Mouse (Mus musculus) kidney, adult 2 months (tissue): Measurements from ENCODE around the gene Bax. TPM values are rescaled to one million over a fixed set of nuclear protein-coding genes. Genes with fewer than 3 reads are reported as not detected.

ENCODE experiments used
- DNase-seq: peaks from one replicate; pipeline ENCODE4 v3.0.0; 2021
- H3K27ac ChIP-seq: fragments of 200-500 bp; 2 replicates; pipeline ENCODE4 v1.5.1; 2012; ENCODE audit warnings: low read depth, low read length, control low read depth, inconsistent platforms; ENCODE audit not compliant: insufficient read depth
- H3K27me3 ChIP-seq: fragments of 200-500 bp; replicated peaks from 2 replicates; pipeline ENCODE4 v1.6.1; 2012; ENCODE audit warnings: mild to moderate bottlenecking, moderate library complexity, low read length, inconsistent platforms; ENCODE audit not compliant: control insufficient read depth, insufficient read depth
- H3K36me3 ChIP-seq: fragments of 200-500 bp; 2 replicates; pipeline ENCODE4 v1.6.1; 2012; ENCODE audit warnings: mild to moderate bottlenecking, moderate library complexity, low read length, inconsistent platforms; ENCODE audit not compliant: control insufficient read depth, insufficient read depth
- H3K4me1 ChIP-seq: fragments of 200-500 bp; 2 replicates; pipeline ENCODE4 v1.6.1; 2011; ENCODE audit warnings: low read length; ENCODE audit not compliant: control insufficient read depth, insufficient read depth
- H3K4me3 ChIP-seq: fragments of 200-500 bp; 2 replicates; pipeline ENCODE4 v1.5.1; 2011; ENCODE audit warnings: mild to moderate bottlenecking, low read depth, low read length, control low read depth; ENCODE audit not compliant: insufficient read depth
- CTCF ChIP-seq: fragments of 200-500 bp; conservative IDR thresholded peaks from 2 replicates; pipeline ENCODE4 v1.5.1; 2011; ENCODE audit warnings: low read depth, mild to moderate bottlenecking, control low read depth, low read length, moderate library complexity, mixed read lengths; ENCODE audit not compliant: insufficient read depth, insufficient read length
- POLR2A ChIP-seq: fragments of 200-500 bp; IDR thresholded peaks from one replicate; pipeline ENCODE4 v1.6.1; 2011; ENCODE audit warnings: low read depth, low read length, control low read depth
- WGBS: fragments of 180-500 bp; shearing (Covaris S2); methylation state at CpG from one replicate; pipeline ENCODE4 v1.1.7; 2018; 5-methylcytosine and 5-hydroxymethylcytosine counted together
- polyA plus RNA-seq: library from polyadenylated mRNA; depleted of rRNA; stranded (reverse); fragments of >200 nt; gene quantifications from 2 replicates; pipeline ENCODE4 v1.2.3, GENCODE M21; 2012

Bax gene
- polyA plus RNA-seq, 1 experiment: 104 TPM

DNA sequence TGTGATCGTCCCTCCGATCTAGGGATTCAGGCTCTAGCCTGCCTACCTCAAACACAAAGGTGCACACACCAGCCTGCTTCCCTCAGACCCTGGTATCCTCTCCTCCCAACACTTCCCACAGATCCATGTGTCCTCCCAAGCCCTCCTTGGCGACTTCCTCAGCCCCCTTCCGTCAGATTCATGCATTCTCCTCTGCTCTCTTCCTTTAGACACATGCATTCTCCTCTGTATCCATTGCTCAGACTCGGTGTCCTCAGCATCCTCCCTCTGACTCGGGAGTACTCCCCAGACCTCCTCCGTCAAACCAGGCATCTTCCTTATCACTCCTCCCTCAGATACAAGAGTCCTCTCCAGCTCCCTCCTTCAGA, 32.9 kb downstream of the Bax start:
- no peak for DNase-seq
- peak overlapping the region; percentile 72 for H3K4me3 ChIP-seq
- TF ChIP-seq POLR2A: no peak
- no peak for TF ChIP-seq CTCF
- no peaks in the 10 kb centered on the region for H3K36me3 ChIP-seq
- no peak overlapping the region for H3K27ac ChIP-seq
- H3K27me3 ChIP-seq: no peaks in the 10 kb centered on the region
- WGBS: under 1% methylated on average over 7 of the region's 7 CpGs
- peaks cover 12% of the 10 kb centered on the region for H3K4me1 ChIP-seq

- no peaks in the 10 kb centered on the region for H3K36me3 ChIP-seq
- H3K4me1 ChIP-seq: no peaks in the 10 kb centered on the region
- H3K27ac ChIP-seq: no peak overlapping the region
- TF ChIP-seq POLR2A (no peak), CTCF (no peak)
- no peak overlapping the region for H3K4me3 ChIP-seq
- 82% methylated on average over 8 of the region's 8 CpGs for WGBS
- no peak for DNase-seq
- H3K27me3 ChIP-seq: no peaks in the 10 kb centered on the region
Measured at GRCm38 (mm10) chr7:45426556-45426955, 40.1 kb downstream of the Bax start.

GRCm38 (mm10) chr7:45421194-45421593, 45.5 kb downstream of the Bax start:
- no peaks in the 10 kb centered on the region; the same call in 1 of the 2 replicates for H3K36me3 ChIP-seq
- H3K4me3 ChIP-seq: no peak overlapping the region
- WGBS: 94% methylated on average over 14 of the region's 14 CpGs
- no peak overlapping the region for H3K27ac ChIP-seq
- H3K27me3 ChIP-seq: no peaks in the 10 kb centered on the region
- DNase-seq: no peak
- H3K4me1 ChIP-seq: no peaks in the 10 kb centered on the region
- no peak for TF ChIP-seq CTCF
- no peak for TF ChIP-seq POLR2A

DNA sequence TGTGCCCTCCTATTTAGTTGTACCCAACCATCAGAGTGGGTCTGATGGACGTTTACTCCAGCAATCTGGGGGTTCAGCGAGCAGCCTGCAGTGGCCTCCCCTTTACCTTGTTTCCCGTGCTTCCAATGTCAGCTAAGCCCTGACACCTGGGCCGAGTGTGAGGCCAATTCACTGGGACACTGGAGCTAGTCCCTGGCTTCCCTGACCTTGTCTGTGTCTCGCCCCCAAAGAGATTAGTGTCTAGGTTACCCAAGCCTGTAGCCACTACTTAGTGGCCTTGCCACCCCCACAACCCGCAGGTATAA, 46.1 kb downstream of the Bax start, which contains the start of gene Lhb:
TSS of gene Lhb (plus strand) at position 206 of the 305 bp plus-strand sequence.
- Histone ChIP-seq H3K4me3 (no peak within 1 kb of the TSS), H3K27ac (no peak within 1 kb of the TSS), H3K4me1 (no peaks in the 10 kb centered on the region), H3K27me3 (no peaks in the 10 kb centered on the region), H3K36me3 (no peaks in the 10 kb centered on the region; the same call in 1 of the 2 replicates)
- TF ChIP-seq POLR2A (no peak), CTCF (no peak)
- no peak for DNase-seq
- WGBS: 69% methylated on average over 6 of the region's 6 CpGs

GRCm38 (mm10) chr7:45419859-45420614, 46.7 kb downstream of the Bax start:
- H3K27ac ChIP-seq: no peak overlapping the region
- no peaks in the 10 kb centered on the region for H3K27me3 ChIP-seq
- no peaks in the 10 kb centered on the region; the same call in 1 of the 2 replicates for H3K36me3 ChIP-seq
- no peak for DNase-seq
- H3K4me1 ChIP-seq: no peaks in the 10 kb centered on the region
- 27% methylated on average over 27 of the region's 27 CpGs for WGBS
- no peak for TF ChIP-seq CTCF
- no peak for TF ChIP-seq POLR2A
- H3K4me3 ChIP-seq: no peak overlapping the region

DNA sequence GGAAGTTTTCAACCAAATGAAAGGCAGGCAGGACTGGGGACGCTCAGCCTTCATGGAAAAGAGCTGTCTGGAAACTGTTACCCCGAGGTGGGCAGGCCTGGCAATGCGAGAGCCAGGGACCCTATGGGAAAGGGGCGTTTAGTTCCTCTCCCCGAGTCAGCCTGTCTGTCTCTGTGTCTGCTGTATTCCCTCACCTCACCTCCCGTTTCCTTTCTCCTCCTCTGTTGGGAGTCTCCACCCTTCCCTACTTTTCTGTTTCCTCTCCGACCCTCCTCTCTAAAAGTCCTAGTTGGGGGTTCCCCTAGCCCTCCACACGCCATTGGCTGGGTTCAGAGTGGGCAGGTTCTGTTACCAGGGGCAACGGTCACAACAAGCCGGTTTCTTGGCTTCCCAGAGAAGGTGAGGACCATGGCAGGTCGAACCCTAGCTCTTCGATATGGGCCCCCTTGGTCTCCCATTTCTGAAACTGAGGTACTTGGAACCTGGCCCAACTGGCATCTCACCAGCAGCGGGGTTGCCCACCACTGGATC, 48.7 kb downstream of the Bax start:
- no peaks in the 10 kb centered on the region; the same call in 1 of the 2 replicates for H3K36me3 ChIP-seq
- no peak for TF ChIP-seq POLR2A
- TF ChIP-seq CTCF: no peak
- 11% methylated on average over 13 of the region's 13 CpGs for WGBS
- DNase-seq: no peak
- H3K4me1 ChIP-seq: no peaks in the 10 kb centered on the region; the same call in 1 of the 2 replicates
- no peak overlapping the region for H3K4me3 ChIP-seq
- no peaks in the 10 kb centered on the region for H3K27me3 ChIP-seq
- no peak overlapping the region for H3K27ac ChIP-seq

DNA sequence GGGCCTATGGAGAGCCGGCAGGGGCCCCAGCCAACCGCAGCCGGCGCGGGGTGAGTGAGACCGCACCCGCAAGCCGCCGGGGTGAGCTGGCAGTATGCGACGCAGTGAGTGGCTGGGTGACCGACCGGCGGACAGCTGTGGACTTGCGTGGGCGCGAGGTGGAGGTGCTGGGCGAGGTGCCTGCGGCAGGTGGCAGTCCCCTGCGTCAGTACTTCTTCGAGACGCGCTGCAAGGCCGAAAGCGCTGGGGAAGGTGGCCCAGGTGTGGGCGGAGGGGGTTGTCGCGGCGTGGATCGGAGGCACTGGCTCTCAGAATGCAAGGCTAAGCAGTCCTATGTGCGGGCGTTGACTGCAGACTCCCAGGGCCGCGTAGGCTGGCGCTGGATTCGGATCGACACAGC, 51.1 kb downstream of the Bax start:
- H3K27me3 ChIP-seq: no peaks in the 10 kb centered on the region

More for the DNA sequence above, 51.1 kb downstream of the Bax start:
- 41% methylated on average over 37 of the region's 37 CpGs for WGBS
- TF ChIP-seq CTCF: no peak
- no peak for TF ChIP-seq POLR2A
- DNase-seq: no peak
- H3K27ac ChIP-seq: no peak overlapping the region
- no peaks in the 10 kb centered on the region for H3K36me3 ChIP-seq
- H3K4me3 ChIP-seq: no peak overlapping the region
- H3K4me1 ChIP-seq: no peaks in the 10 kb centered on the region; the same call in 1 of the 2 replicates
